ENCODE assay signal across 25 mouse cellular contexts in the genomic region with DNA sequence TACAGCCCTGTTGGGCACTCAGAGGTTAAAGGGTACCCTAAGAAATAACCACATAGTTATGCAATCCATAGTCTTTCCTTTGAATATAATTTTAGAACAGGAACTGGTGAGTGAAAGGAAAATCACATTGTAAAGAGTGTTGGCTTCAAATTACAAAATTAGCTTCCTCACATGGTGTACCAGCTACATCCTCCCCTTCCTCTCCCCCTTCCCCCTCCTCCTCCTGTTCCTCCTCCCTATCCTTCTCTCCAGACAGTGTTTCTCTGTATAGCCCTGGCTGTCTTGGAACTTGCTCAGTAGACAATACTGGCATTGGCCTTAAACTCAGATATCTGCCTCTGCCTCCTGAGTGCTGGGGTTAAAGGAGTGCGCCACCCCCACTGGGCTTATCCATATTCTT. TPM values are rescaled to one million over a fixed set of nuclear protein-coding genes. Genes with fewer than 3 reads are reported as not detected.
DNase-seq lines count a peak whose midpoint lies in the region; ATAC-seq and TF ChIP-seq lines count a peak whose summit lies in the region.
"Had no signal": no experiment of that assay in that cellular context is flagged by ENCODE, and none has a peak within 500 bp of the region (broad histone marks: within the 10 kb centered on the region; RNA-seq: fewer than 3 reads in every experiment).

No protein-coding gene starts in this region.

- no peak overlapping the region for H3K9ac ChIP-seq in liver, postnatal 0 days (replicated peaks)
- H3K9ac ChIP-seq in liver, embryonic 11.5 days (ENCODE audit: low read depth, low read length) = no peak overlapping the region
- H3K9ac ChIP-seq: forebrain, embryonic 15.5 days; hindbrain, embryonic 12.5 days; limb, embryonic 15.5 days had no signal

- 74% methylated on average over 1 of the region's 1 CpGs for WGBS in liver, postnatal 0 days (ENCODE audit: insufficient replicate concordance)
- WGBS in liver, embryonic 11.5 days = 83% methylated on average over 1 of the region's 1 CpGs

- TF ChIP-seq CTCF in liver, postnatal 0 days (IDR thresholded peaks at IDR 0.05; ENCODE audit: low read depth) = no peak

- H3K4me2 ChIP-seq in liver, postnatal 0 days (ENCODE audit: low read depth, low read length) = no peak overlapping the region
- no peak overlapping the region for H3K4me2 ChIP-seq in liver, embryonic 11.5 days
- H3K4me2 ChIP-seq: forebrain, embryonic 15.5 days; heart, embryonic 11.5 days; hindbrain, embryonic 12.5 days; limb, embryonic 15.5 days had no signal

- intact Hi-C loops in heart, postnatal 14 days (cut with DNase I) = no loop called here

- ATAC-seq in liver, postnatal 0 days = peak; percentile 14; the same call in 1 of the 2 replicates
- no peak for ATAC-seq in liver, embryonic 11.5 days (replicated peaks; ENCODE audit: low FRiP score)
- ATAC-seq in megakaryocyte progenitor cell, adult 5-6 weeks (replicated peaks; ENCODE audit: poor library complexity) = peak; percentile 73
- ATAC-seq: forebrain, embryonic 15.5 days had no signal

- no peak for TF ChIP-seq EP300 in liver, postnatal 0 days (IDR thresholded peaks at IDR 0.05; ENCODE audit: low read depth)

- H3K4me1 ChIP-seq in liver, postnatal 0 days (ENCODE audit: insufficient read depth) = peaks cover 9% of the 10 kb centered on the region
- peaks cover 13% of the 10 kb centered on the region for H3K4me1 ChIP-seq in liver, embryonic 11.5 days (replicated peaks; ENCODE audit: control insufficient read depth, insufficient read depth, low read length)

- H3K4me3 ChIP-seq in liver, postnatal 0 days (ENCODE audit: low read depth, low read length) = no peak overlapping the region
- H3K4me3 ChIP-seq in liver, embryonic 11.5 days (ENCODE audit: low read depth, low read length) = no peak overlapping the region
- H3K4me3 ChIP-seq: forebrain, embryonic 15.5 days; hindbrain, embryonic 12.5 days; limb, embryonic 15.5 days had no signal

- peak; percentile 93 for DNase-seq in heart, adult 11 months
- no peak for DNase-seq in heart, postnatal 14 days
- DNase-seq in liver, postnatal 0 days = no peak
- DNase-seq in liver, embryonic 11.5 days (ENCODE audit: low spot score) = no peak
- DNase-seq in brain, adult 2 months (ENCODE audit: low read depth, low spot score) = peak; percentile 53
- no peak for DNase-seq in frontal cortex, postnatal 25 days (ENCODE audit: low spot score in 2 of 2)
- no peak for DNase-seq in layer of hippocampus, postnatal 25 days (ENCODE audit: extremely low spot score in 1 of 2, low spot score in 1 of 2)
- DNase-seq: adrenal gland, adult 2 months; B cell, adult 2 months; cerebellum, adult 2 months; cerebellum, postnatal 36 days; gastrocnemius, postnatal 25 days; kidney, adult 11 months; layer of hippocampus, postnatal 36 days; left cerebral cortex, postnatal 4 days; lung, adult 2 months; thymus, adult 18-20 months; thymus, postnatal 4 days had no signal

- no peaks in the 10 kb centered on the region for H3K27me3 ChIP-seq in liver, postnatal 0 days (ENCODE audit: insufficient read depth, low read length)
- no peaks in the 10 kb centered on the region for H3K27me3 ChIP-seq in liver, embryonic 11.5 days (replicated peaks; ENCODE audit: control insufficient read depth, insufficient read depth, low read length)
- H3K27me3 ChIP-seq: forebrain, embryonic 15.5 days; hindbrain, embryonic 12.5 days; limb, embryonic 15.5 days had no signal

- H3K27ac ChIP-seq in liver, postnatal 0 days (ENCODE audit: low read depth) = no peak overlapping the region
- no peak overlapping the region for H3K27ac ChIP-seq in liver, embryonic 11.5 days (ENCODE audit: low read depth, low read length)
- H3K27ac ChIP-seq: forebrain, embryonic 15.5 days; hindbrain, embryonic 12.5 days; kidney, postnatal 0 days; limb, embryonic 15.5 days had no signal

- no peaks in the 10 kb centered on the region for H3K36me3 ChIP-seq in liver, postnatal 0 days (replicated peaks; ENCODE audit: insufficient read depth, low read length)
- H3K36me3 ChIP-seq in liver, embryonic 11.5 days (ENCODE audit: control insufficient read depth, insufficient read depth, low read length) = no peaks in the 10 kb centered on the region
- H3K36me3 ChIP-seq: forebrain, embryonic 15.5 days; hindbrain, embryonic 12.5 days; limb, embryonic 15.5 days had no signal

- H3K9me3 ChIP-seq in liver, postnatal 0 days (ENCODE audit: low read length) = no peaks in the 10 kb centered on the region
- no peaks in the 10 kb centered on the region for H3K9me3 ChIP-seq in liver, embryonic 11.5 days (ENCODE audit: control insufficient read depth, low read length)
- H3K9me3 ChIP-seq: forebrain, embryonic 15.5 days; hindbrain, embryonic 12.5 days; limb, embryonic 15.5 days had no signal

RNA-seq across cellular contexts. Expression of gene Rasgrp3, which starts 26.1 kb away (rescaled TPM):
- 10 to 100 TPM; 38.4 to 38.9 TPM for total RNA-seq in heart, postnatal 14 days (2021)
- 3.7 and 4.1 TPM in 2 replicates for polyA plus RNA-seq in liver, postnatal 0 days (2015; fragmentation: Nextera tagmentation; extraction: Ambion mirVana)
- 9.8 and 14.9 TPM in 2 replicates for polyA plus RNA-seq in liver, embryonic 11.5 days (2014; fragmentation: Nextera tagmentation; extraction: Ambion mirVana)
- total RNA-seq in megakaryocyte progenitor cell, adult 5-6 weeks (2015) = 0.12 and 0.20 TPM in 2 replicates
- under 0.01 and 0.37 TPM in 2 replicates for total RNA-seq in megakaryocyte progenitor cell, adult 5-6 weeks (2017)
- 1 to 10 TPM; 8.4 to 9.3 TPM for total RNA-seq in layer of hippocampus, postnatal 25 days (2021)
- total RNA-seq: MEL had no signal

Comparison
In these comparisons a context has a peak if more than half of its experiments do, and no peak if none do; other contexts are left out.
1. DNase-seq: peak in heart, adult 11 months (single experiment) and brain, adult 2 months (single experiment); none in heart, postnatal 14 days (0 of 2), liver, postnatal 0 days (single experiment), liver, embryonic 11.5 days (single experiment), frontal cortex, postnatal 25 days (0 of 2) and layer of hippocampus, postnatal 25 days (0 of 2).
2. RNA of gene Rasgrp3, which starts 26.1 kb away (total RNA-seq): 38.4 to 38.9 TPM in heart, postnatal 14 days and 8.4 to 9.3 TPM in layer of hippocampus, postnatal 25 days; under 0.01 to 0.37 TPM in megakaryocyte progenitor cell, adult 5-6 weeks; every median in the first group is over 4 times any median in the second.